Mouse (Mus musculus): ENCODE results near the gene Sla2. TPM values are rescaled to one million over a fixed set of nuclear protein-coding genes. Genes with fewer than 3 reads are reported as not detected.
"Not testable (repeated sequence)": the region's sequence is repeated elsewhere in the genome, so short reads cannot be mapped to it uniquely, and the experiment has no call there.

Sla2 gene
- total RNA-seq, 2 experiments from 2014 or later: 0.31 TPM; not detected in 1

GRCm38 (mm10) chr2:156901344-156901743 is 14.4 kb upstream of the Sla2 start:
- DNase-seq: no peak

GRCm38 (mm10) chr2:156899184-156899583 is 12.2 kb upstream of the Sla2 start:
- DNase-seq: no peak

GRCm38 (mm10) chr2:156898374-156898773 is 11.4 kb upstream of the Sla2 start:
- no peak for DNase-seq

GRCm38 (mm10) chr2:156897034-156897433 is 10.0 kb upstream of the Sla2 start:
- DNase-seq: no peak

- no peak for DNase-seq
Observed at GRCm38 (mm10) chr2:156896384-156896914, 9.5 kb upstream of the Sla2 start.

GRCm38 (mm10) chr2:156894496-156895265 is 7.7 kb upstream of the Sla2 start:
- DNase-seq: no peak

GRCm38 (mm10) chr2:156892821-156893220 is 5.8 kb upstream of the Sla2 start:
- DNase-seq: no peak

GRCm38 (mm10) chr2:156892240-156892639 is 5.2 kb upstream of the Sla2 start:
- no peak for DNase-seq

- DNase-seq: no peak
Observed at GRCm38 (mm10) chr2:156888490-156888889, 1.5 kb upstream of the Sla2 start.

GRCm38 (mm10) chr2:156886084-156886631 is 834 bp downstream of the Sla2 start:
- DNase-seq: no peak

GRCm38 (mm10) chr2:156885666-156886065 is 1.3 kb downstream of the Sla2 start:
- DNase-seq: not testable (repeated sequence)

GRCm38 (mm10) chr2:156884396-156885211 is 2.4 kb downstream of the Sla2 start:
- DNase-seq: no peak

GRCm38 (mm10) chr2:156882431-156883001 is 4.5 kb downstream of the Sla2 start:
- DNase-seq: no peak

GRCm38 (mm10) chr2:156879541-156879940 is 7.5 kb downstream of the Sla2 start:
- peak in 1 of 2 experiments; percentile 45 for DNase-seq

- DNase-seq: peak in 1 of 2 experiments; percentile 23
Observed at GRCm38 (mm10) chr2:156877726-156878125, 9.3 kb downstream of the Sla2 start.

GRCm38 (mm10) chr2:156874760-156875510 is 12.1 kb downstream of the Sla2 start:
- no peak for DNase-seq

- DNase-seq: no peak
Observed at GRCm38 (mm10) chr2:156874047-156874759, 12.8 kb downstream of the Sla2 start.

GRCm38 (mm10) chr2:156873629-156874028 is 13.4 kb downstream of the Sla2 start:
- DNase-seq: peak; percentile 48 to 70

- DNase-seq: peak; percentile 62 to 68
Observed at GRCm38 (mm10) chr2:156870519-156870918, 16.5 kb downstream of the Sla2 start.

- no peak for DNase-seq
Observed at GRCm38 (mm10) chr2:156869554-156869953, 17.4 kb downstream of the Sla2 start.

- peak; percentile 18 to 56 for DNase-seq
Observed at GRCm38 (mm10) chr2:156868994-156869393, 18.0 kb downstream of the Sla2 start.
